Mouse (Mus musculus): ENCODE measurements around the gene Efr3b. TPM values are rescaled to one million over a fixed set of nuclear protein-coding genes. Genes with fewer than 3 reads are reported as not detected.

Gene Efr3b
- polyA plus RNA-seq (2012; rRNA removed) = 1.6 and 1.8 TPM in 2 replicates

- DNase-seq (ENCODE audit: low spot score) = peak; percentile 49
Measured at GRCm38 (mm10) chr12:4038061-4039041, at the start of gene Efr3b. Gene Efr3b, minus strand, starts transcription at chr12:4038915.

GRCm38 (mm10) chr12:4083441-4083840, 44.7 kb upstream of the Efr3b start:
- DNase-seq (ENCODE audit: low spot score) = no peak

- peak; percentile 84 for DNase-seq (ENCODE audit: low spot score)
Measured at GRCm38 (mm10) chr12:4082132-4083001, 43.7 kb upstream of the Efr3b start, which contains the start of gene Dnajc27. Gene Dnajc27, plus strand, starts transcription at chr12:4082583.

- peak; percentile 51 for DNase-seq (ENCODE audit: low spot score)
Measured at GRCm38 (mm10) chr12:4080311-4080710, 41.6 kb upstream of the Efr3b start.

- DNase-seq (ENCODE audit: low spot score) = no peak
Measured at GRCm38 (mm10) chr12:4078069-4078468, 39.4 kb upstream of the Efr3b start.

- DNase-seq (ENCODE audit: low spot score) = no peak
Measured at GRCm38 (mm10) chr12:4076383-4076782, 37.7 kb upstream of the Efr3b start.

- DNase-seq (ENCODE audit: low spot score) = no peak
Measured at GRCm38 (mm10) chr12:4075407-4075806, 36.7 kb upstream of the Efr3b start.

- no peak for DNase-seq (ENCODE audit: low spot score)
Measured at GRCm38 (mm10) chr12:4071671-4072070, 33.0 kb upstream of the Efr3b start.

GRCm38 (mm10) chr12:4068551-4068950, 29.8 kb upstream of the Efr3b start:
- no peak for DNase-seq (ENCODE audit: low spot score)

GRCm38 (mm10) chr12:4066681-4067459, 28.2 kb upstream of the Efr3b start:
- DNase-seq (ENCODE audit: low spot score) = no peak

- no peak for DNase-seq (ENCODE audit: low spot score)
Measured at GRCm38 (mm10) chr12:4065944-4066343, 27.2 kb upstream of the Efr3b start.

- no peak for DNase-seq (ENCODE audit: low spot score)
Measured at GRCm38 (mm10) chr12:4065498-4065897, 26.8 kb upstream of the Efr3b start.

GRCm38 (mm10) chr12:4059683-4060082, 21.0 kb upstream of the Efr3b start:
- no peak for DNase-seq (ENCODE audit: low spot score)

GRCm38 (mm10) chr12:4058321-4058720, 19.6 kb upstream of the Efr3b start:
- DNase-seq (ENCODE audit: low spot score) = no peak

- DNase-seq (ENCODE audit: low spot score) = no peak
Measured at GRCm38 (mm10) chr12:4054845-4055244, 16.1 kb upstream of the Efr3b start.

- no peak for DNase-seq (ENCODE audit: low spot score)
Measured at GRCm38 (mm10) chr12:4053643-4054042, 14.9 kb upstream of the Efr3b start.

- no peak for DNase-seq (ENCODE audit: low spot score)
Measured at GRCm38 (mm10) chr12:4050861-4051425, 12.2 kb upstream of the Efr3b start.

GRCm38 (mm10) chr12:4048031-4048430, 9.3 kb upstream of the Efr3b start:
- no peak for DNase-seq (ENCODE audit: low spot score)

GRCm38 (mm10) chr12:4045992-4046391, 7.3 kb upstream of the Efr3b start:
- no peak for DNase-seq (ENCODE audit: low spot score)

- DNase-seq (ENCODE audit: low spot score) = no peak
Measured at GRCm38 (mm10) chr12:4042411-4042810, 3.7 kb upstream of the Efr3b start.

- no peak for DNase-seq (ENCODE audit: low spot score)
Measured at GRCm38 (mm10) chr12:4039046-4039445, 331 bp upstream of the Efr3b start.
